12 mouse cellular contexts compared by ENCODE assay signal in genomic region chr11:82847571-82848000, GRCm38 (mm10). TPM values are rescaled to one million over a fixed set of nuclear protein-coding genes. Genes with fewer than 3 reads are reported as not detected.
A peak's percentile ranks its signal among the peaks of the same experiment; 100 is the strongest.
DNase-seq lines count a peak whose midpoint lies in the region; ATAC-seq lines count a peak whose summit lies in the region.
"Had no signal": no experiment of that assay in that cellular context is flagged by ENCODE, and none has a peak within 500 bp of the region (broad histone marks: within the 10 kb centered on the region; RNA-seq: fewer than 3 reads in every experiment).

No protein-coding gene starts in this region.

- peaks cover 7% of the 10 kb centered on the region; the same call in 1 of the 2 replicates for H3K4me1 ChIP-seq in heart, embryonic 11.5 days (ENCODE audit: control insufficient read depth, insufficient read depth, low read length)
- H3K4me1 ChIP-seq in liver, embryonic 13.5 days (replicated peaks), result peaks cover 99% of the 10 kb centered on the region

- peak; percentile 80 for ATAC-seq in heart, embryonic 11.5 days (replicated peaks; ENCODE audit: insufficient number of reproducible peaks, low FRiP score, low TSS enrichment)
- peak; percentile 84 for ATAC-seq in liver, embryonic 13.5 days (ENCODE audit: low read depth)
- no peak for ATAC-seq in inflammation-experienced regulatory T-cells, adult 6 months

- WGBS in heart, embryonic 11.5 days (ENCODE audit: insufficient replicate concordance), result 37% methylated on average over 6 of the region's 6 CpGs
- WGBS in liver, embryonic 13.5 days (ENCODE audit: insufficient replicate concordance), result 18% methylated on average over 6 of the region's 6 CpGs

- H3K27ac ChIP-seq in heart, embryonic 11.5 days (ENCODE audit: low read depth, low read length), result peak overlapping the region; percentile 22
- peak overlapping the region; percentile 99 for H3K27ac ChIP-seq in liver, embryonic 13.5 days

- 0 out of 2 replicates have a peak overlapping the region, but pooled peaks have one; percentile 18 for H3K9ac ChIP-seq in heart, embryonic 11.5 days (ENCODE audit: low read depth, low read length)
- peak overlapping the region; percentile 75 for H3K9ac ChIP-seq in liver, embryonic 13.5 days

- no peaks in the 10 kb centered on the region for H3K9me3 ChIP-seq in heart, embryonic 11.5 days (replicated peaks; ENCODE audit: control insufficient read depth, low read length)
- H3K9me3 ChIP-seq in liver, embryonic 13.5 days (replicated peaks), result no peaks in the 10 kb centered on the region

- DNase-seq in heart, postnatal 14 days, result no peak
- peak; percentile 58 for DNase-seq in spleen, adult 12 weeks (ENCODE audit: low spot score)
- DNase-seq in spleen, adult 18-20 months, result no peak
- peak; percentile 81 for DNase-seq in liver, embryonic 13.5 days
- DNase-seq in testis, postnatal 10 days (ENCODE audit: low spot score), result no peak
- DNase-seq in yolk sac, embryonic 10.5 days (ENCODE audit: low spot score), result no peak
- DNase-seq: adrenal gland, adult 2 months; cerebellum, adult 9-10 months; thymus, postnatal 14 days had no signal

- intact Hi-C loops in heart, postnatal 14 days (cut with DNase I), result no loop called here

- peak overlapping the region; percentile 31 for H3K4me2 ChIP-seq in heart, embryonic 11.5 days
- peak overlapping the region; percentile 92 for H3K4me2 ChIP-seq in liver, embryonic 13.5 days

- H3K27me3 ChIP-seq in heart, embryonic 11.5 days (ENCODE audit: control insufficient read depth, insufficient read depth, low read length), result no peaks in the 10 kb centered on the region
- no peaks in the 10 kb centered on the region for H3K27me3 ChIP-seq in liver, embryonic 13.5 days
- H3K27me3 ChIP-seq: CH12.LX had no signal

- H3K4me3 ChIP-seq in heart, embryonic 11.5 days (ENCODE audit: low read depth, low read length), result no peak overlapping the region
- H3K4me3 ChIP-seq in liver, embryonic 13.5 days (replicated peaks), result peak overlapping the region; percentile 40

- H3K36me3 ChIP-seq in heart, embryonic 11.5 days (ENCODE audit: control insufficient read depth, insufficient read depth, low read length), result no peaks in the 10 kb centered on the region
- peaks cover 11% of the 10 kb centered on the region; the same call in 1 of the 2 replicates for H3K36me3 ChIP-seq in liver, embryonic 13.5 days

RNA-seq across cellular contexts. Expression of gene Rffl, which starts 23.4 kb away (rescaled TPM):
- polyA plus RNA-seq in heart, embryonic 11.5 days (2014; fragmentation: Nextera tagmentation; extraction: Ambion mirVana), result 6.4 and 7.4 TPM in 2 replicates
- total RNA-seq in heart, postnatal 14 days (2021), result 1 to 10 TPM; 5.0 to 6.5 TPM
- 20.2 and 25.3 TPM in 2 replicates for polyA plus RNA-seq in liver, embryonic 13.5 days (2015; fragmentation: Nextera tagmentation; extraction: Ambion mirVana)
- 10 to 100 TPM in 1 of 3 experiments, 1 to 10 TPM in 2; 6.0 to 10.1 (median 9.1) TPM for polyA plus RNA-seq in inflammation-experienced regulatory T-cells, adult 6 months (2017; shearing (Covaris generic))

RNA-seq across cellular contexts. Expression of gene Rad51d, which starts 42.8 kb away (rescaled TPM):
- 15.3 and 16.4 TPM in 2 replicates for polyA plus RNA-seq in heart, embryonic 11.5 days (2014; fragmentation: Nextera tagmentation; extraction: Ambion mirVana)
- total RNA-seq in heart, postnatal 14 days (2021), result 1 to 10 TPM; 8.0 to 8.3 TPM
- 6.8 and 8.0 TPM in 2 replicates for polyA plus RNA-seq in liver, embryonic 13.5 days (2015; fragmentation: Nextera tagmentation; extraction: Ambion mirVana)
- polyA plus RNA-seq in inflammation-experienced regulatory T-cells, adult 6 months (2017; shearing (Covaris generic)), result 10 to 100 TPM; 25.9 to 32.4 (median 30.9) TPM

RNA-seq across cellular contexts. Expression of gene Fndc8, which starts 44.3 kb away (rescaled TPM):
- polyA plus RNA-seq in heart, embryonic 11.5 days (2014; fragmentation: Nextera tagmentation; extraction: Ambion mirVana), result 0.10 TPM in 1 of 2 replicates, not detected in the other
- total RNA-seq in heart, postnatal 14 days (2021), result not detected
- polyA plus RNA-seq in liver, embryonic 13.5 days (2015; fragmentation: Nextera tagmentation; extraction: Ambion mirVana), result 0.05 and 0.08 TPM in 2 replicates
- not detected for polyA plus RNA-seq in inflammation-experienced regulatory T-cells, adult 6 months (2017; shearing (Covaris generic))

Comparison
In these comparisons a context has a peak if more than half of its experiments do, and no peak if none do; other contexts are left out.
1. DNase-seq: peak in spleen, adult 12 weeks (single experiment) and liver, embryonic 13.5 days (single experiment); none in heart, postnatal 14 days (0 of 2), spleen, adult 18-20 months (0 of 2), testis, postnatal 10 days (single experiment) and yolk sac, embryonic 10.5 days (single experiment).